Mouse (Mus musculus) lung, postnatal 0 days (tissue): ENCODE results near the gene Wdfy2. TPM values are rescaled to one million over a fixed set of nuclear protein-coding genes. Genes with fewer than 3 reads are reported as not detected.

Source experiments
- ATAC-seq: fragments of 200-750 bp; cut with Nextera tagmentation; 2 replicates; pipeline ENCODE4 v1.8.0; 2017; ENCODE audit warnings: moderate library complexity
- DNase-seq: peaks from one replicate; pipeline ENCODE4 v3.0.0-alpha.2; 2016; ENCODE audit warnings: low spot score
- H3K27ac ChIP-seq: fragments of 300-500 bp; sonication (generic); 2 replicates; pipeline ENCODE4 v1.5.1; 2014; ENCODE audit warnings: antibody characterized with exemption, mild to moderate bottlenecking, low read length, mixed read lengths
- H3K27me3 ChIP-seq: fragments of 300-500 bp; sonication (generic); replicated peaks from 2 replicates; pipeline ENCODE4 v1.6.1; 2014; ENCODE audit warnings: low read length, mixed read lengths; ENCODE audit not compliant: insufficient read depth
- H3K36me3 ChIP-seq: fragments of 300-500 bp; sonication (generic); 2 replicates; pipeline ENCODE4 v1.6.1; 2014; ENCODE audit warnings: low read length, mixed read lengths; ENCODE audit not compliant: insufficient read depth
- H3K4me1 ChIP-seq: fragments of 300-500 bp; sonication (generic); 2 replicates; pipeline ENCODE4 v1.6.1; 2014; ENCODE audit warnings: antibody characterized with exemption, low read depth, low read length, mixed read lengths; ENCODE audit not compliant: insufficient read depth
- H3K4me2 ChIP-seq: fragments of 300-500 bp; sonication (generic); replicated peaks from 2 replicates; pipeline ENCODE4 v1.6.1; 2014; ENCODE audit warnings: low read depth, mild to moderate bottlenecking, low read length, moderate library complexity, mixed read lengths
- H3K4me3 ChIP-seq: fragments of 300-500 bp; sonication (generic); 2 replicates; pipeline ENCODE4 v1.5.1; 2014; ENCODE audit warnings: low read depth, low read length
- H3K9ac ChIP-seq: fragments of 300-500 bp; sonication (generic); replicated peaks from 2 replicates; pipeline ENCODE4 v1.6.1; 2014; ENCODE audit warnings: low read depth, mild to moderate bottlenecking
- H3K9me3 ChIP-seq: fragments of 300-500 bp; sonication (generic); 2 replicates; pipeline ENCODE4 v1.6.1; 2016; ENCODE audit warnings: low read length, mixed read lengths
- CTCF ChIP-seq: IDR thresholded peaks from 2 replicates; pipeline ENCODE4 v1.5.1; 2016; ENCODE audit warnings: antibody characterized with exemption, mild to moderate bottlenecking
- EP300 ChIP-seq: IDR thresholded peaks from 2 replicates; pipeline ENCODE4 v1.6.1; 2016; ENCODE audit warnings: antibody characterized with exemption, mild to moderate bottlenecking, control low read depth
- WGBS: fragments of 180-500 bp; shearing (Covaris S2); extraction: QIAGEN DNeasy Blood & Tissue Kit; methylation state at CpG from one replicate; pipeline ENCODE4 v1.1.7; 2014; 5-methylcytosine and 5-hydroxymethylcytosine counted together
- polyA plus RNA-seq: library from polyadenylated mRNA; unstranded; fragments of >200 nt; fragmentation: Nextera tagmentation; extraction: Ambion mirVana; gene quantifications from 2 replicates; pipeline ENCODE4 v1.2.1, GENCODE M21; 2015

Gene Wdfy2
- polyA plus RNA-seq, 1 experiment from 2014 or later = 3.5 TPM

DNA sequence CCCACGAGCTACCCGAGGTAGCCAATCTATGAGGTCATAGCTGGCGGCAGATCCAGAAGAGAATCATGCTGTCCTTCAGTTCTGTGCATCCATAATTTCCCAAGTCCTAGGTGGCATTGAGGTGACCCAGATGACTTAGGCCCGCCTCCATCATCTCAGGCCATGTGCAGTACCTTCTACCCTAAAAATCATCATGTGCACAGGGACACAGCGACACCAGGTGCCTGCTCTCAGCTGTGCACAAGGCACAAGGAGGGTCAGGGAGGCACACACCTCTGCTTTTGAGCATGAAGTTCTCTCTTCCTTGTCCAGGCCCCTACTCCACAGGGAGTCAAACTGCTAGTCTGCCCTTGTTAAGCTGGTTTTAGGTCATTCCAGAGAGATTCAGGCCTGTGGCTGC lies 127.9 kb downstream of the Wdfy2 start:
- H3K4me1 ChIP-seq = no peaks in the 10 kb centered on the region; the same call in 1 of the 2 replicates
- no peaks in the 10 kb centered on the region for H3K9me3 ChIP-seq
- TF ChIP-seq CTCF (peak; percentile 45), EP300 (no peak)
- 71% methylated on average over 5 of the region's 5 CpGs for WGBS
- H3K4me2 ChIP-seq = no peak overlapping the region
- DNase-seq (peak; percentile 5), ATAC-seq (no peak)
- no peaks in the 10 kb centered on the region for H3K27me3 ChIP-seq
- no peak overlapping the region for H3K9ac ChIP-seq
- no peak overlapping the region for H3K4me3 ChIP-seq
- no peaks in the 10 kb centered on the region for H3K36me3 ChIP-seq
- H3K27ac ChIP-seq = no peak overlapping the region

DNA sequence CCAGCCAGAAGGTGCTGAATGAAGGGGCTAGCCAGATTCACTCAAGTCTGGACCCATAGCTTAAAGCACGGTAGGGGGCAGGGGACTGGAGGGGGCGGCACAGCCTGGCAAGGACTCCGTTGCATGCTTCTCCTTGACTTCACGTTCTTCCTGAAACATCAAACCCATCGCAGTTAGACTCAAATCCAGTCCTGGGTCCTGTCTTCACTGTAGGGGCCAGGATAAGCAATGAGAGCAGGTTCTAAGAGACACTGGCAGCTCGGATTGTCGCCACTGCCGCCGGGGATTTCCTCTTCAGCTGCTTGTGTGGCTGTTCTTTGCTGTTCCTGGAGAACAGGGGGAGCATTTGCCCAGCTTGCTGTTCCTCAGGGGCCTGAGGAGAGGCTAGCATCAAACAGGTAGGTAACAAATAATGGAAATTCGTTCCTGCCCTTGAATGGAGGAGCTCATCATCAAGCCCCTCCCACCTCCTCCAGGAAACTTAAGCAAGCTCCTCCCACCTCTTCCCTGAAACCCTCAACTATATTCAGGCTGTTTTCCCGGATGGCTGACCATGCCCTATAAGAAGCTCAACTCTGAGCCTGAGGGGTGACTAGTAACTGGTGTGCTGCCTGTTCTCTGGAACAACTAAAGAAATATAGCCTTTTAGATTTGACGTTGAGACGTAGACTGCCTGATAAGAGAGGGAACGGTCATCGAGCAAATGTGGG lies 128.5 kb downstream of the Wdfy2 start:
- no peak overlapping the region for H3K9ac ChIP-seq
- no peaks in the 10 kb centered on the region for H3K36me3 ChIP-seq
- H3K4me3 ChIP-seq = peak overlapping the region; percentile 16; the same call in 1 of the 2 replicates
- H3K27me3 ChIP-seq = no peaks in the 10 kb centered on the region
- ATAC-seq (peak; percentile 55), DNase-seq (peak; percentile 75)
- 16% methylated on average over 15 of the region's 15 CpGs for WGBS
- peak overlapping the region; percentile 49 for H3K4me2 ChIP-seq
- H3K9me3 ChIP-seq = no peaks in the 10 kb centered on the region
- no peak overlapping the region for H3K27ac ChIP-seq
- TF ChIP-seq CTCF (no peak), EP300 (no peak)
- no peaks in the 10 kb centered on the region; the same call in 1 of the 2 replicates for H3K4me1 ChIP-seq

DNA sequence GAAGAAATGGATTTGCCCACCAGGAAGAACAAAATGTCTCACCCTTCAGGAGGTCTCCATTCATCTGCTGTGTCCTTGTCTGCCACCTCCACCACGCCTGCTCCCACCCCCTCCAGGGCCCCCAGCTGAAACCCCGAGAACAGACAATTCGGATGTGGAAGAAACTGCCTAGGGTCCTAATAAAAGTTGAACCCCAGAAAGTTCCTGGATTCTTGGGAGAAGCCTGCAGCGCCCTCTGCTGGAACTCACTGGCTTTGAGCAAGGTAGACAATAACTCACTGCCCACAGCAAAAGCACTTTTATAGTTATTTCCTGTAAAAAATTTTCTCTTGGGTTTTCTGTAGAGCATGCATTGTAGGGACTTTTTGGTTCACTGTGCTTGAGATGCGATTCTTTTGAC lies 137.6 kb downstream of the Wdfy2 start:
- no peak overlapping the region for H3K4me2 ChIP-seq
- no peak overlapping the region for H3K9ac ChIP-seq
- TF ChIP-seq EP300 = no peak
- peak; percentile 73 for TF ChIP-seq CTCF
- DNase-seq (peak; percentile 37), ATAC-seq (no peak)
- no peaks in the 10 kb centered on the region for H3K27me3 ChIP-seq
- no peaks in the 10 kb centered on the region for H3K36me3 ChIP-seq
- H3K9me3 ChIP-seq = no peaks in the 10 kb centered on the region
- 10% methylated on average over 5 of the region's 5 CpGs for WGBS
- H3K27ac ChIP-seq = no peak overlapping the region
- H3K4me3 ChIP-seq = no peak overlapping the region
- no peaks in the 10 kb centered on the region for H3K4me1 ChIP-seq

DNA sequence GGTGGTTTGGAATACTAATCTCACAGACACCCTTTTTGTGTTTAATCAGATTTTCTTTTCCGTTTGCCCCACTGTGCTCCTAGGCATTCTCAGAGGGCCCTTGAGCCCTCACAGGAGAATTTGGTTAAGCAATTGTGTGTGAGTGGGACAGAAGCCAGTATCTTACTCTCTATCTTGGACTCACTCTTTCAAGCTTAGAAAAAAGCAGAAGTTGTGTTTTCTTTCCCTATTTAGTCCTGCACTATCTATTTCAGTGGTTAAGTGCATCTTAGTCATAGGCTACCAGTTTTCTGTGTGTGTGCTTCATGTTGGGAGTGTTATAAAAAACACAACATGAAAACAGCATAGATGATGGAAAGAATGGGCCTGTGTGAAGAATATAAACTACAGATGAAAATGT lies 142.3 kb downstream of the Wdfy2 start:
- 46% methylated on average over 1 of the region's 1 CpGs for WGBS
- no peak overlapping the region for H3K27ac ChIP-seq
- H3K36me3 ChIP-seq = no peaks in the 10 kb centered on the region
- no peak for DNase-seq
- TF ChIP-seq EP300 (no peak), CTCF (no peak)
- no peaks in the 10 kb centered on the region for H3K4me1 ChIP-seq
- no peak for ATAC-seq
- no peaks in the 10 kb centered on the region for H3K27me3 ChIP-seq
- H3K4me3 ChIP-seq = no peak overlapping the region
- H3K4me2 ChIP-seq = no peak overlapping the region
- no peaks in the 10 kb centered on the region for H3K9me3 ChIP-seq
- H3K9ac ChIP-seq = no peak overlapping the region

DNA sequence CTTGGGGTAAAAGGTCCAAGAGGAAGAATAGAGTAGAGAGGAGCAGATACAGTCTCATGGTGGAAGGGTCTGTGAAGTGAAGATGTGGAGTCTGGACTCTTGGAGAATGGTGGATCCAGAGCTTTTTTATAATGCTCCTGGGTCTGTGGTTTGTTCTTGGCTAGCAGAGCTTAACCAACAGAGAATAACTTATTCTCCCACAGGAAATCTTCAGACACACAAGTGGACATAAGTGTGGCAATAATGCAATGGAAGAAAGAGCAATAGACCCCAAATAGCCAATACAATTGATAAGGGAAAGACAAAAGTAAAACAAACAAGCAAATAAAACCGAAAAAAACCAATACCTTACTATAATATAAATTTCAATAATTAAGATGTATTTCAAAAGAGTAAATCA lies 146.9 kb downstream of the Wdfy2 start, which contains the start of gene Defb48:
Gene Defb48 (minus strand): TSS at position 101 of the 400 bp plus-strand sequence.
- Histone ChIP-seq H3K27me3 (no peaks in the 10 kb centered on the region), H3K4me1 (no peaks in the 10 kb centered on the region), H3K27ac (no peak within 1 kb of the TSS), H3K36me3 (no peaks in the 10 kb centered on the region), H3K4me3 (no peak within 1 kb of the TSS), H3K9me3 (no peaks in the 10 kb centered on the region), H3K9ac (no peak within 1 kb of the TSS), H3K4me2 (no peak within 1 kb of the TSS)
- 58% methylated on average over 1 of the region's 1 CpGs for WGBS
- ATAC-seq (no peak), DNase-seq (no peak)
- TF ChIP-seq EP300 (no peak), CTCF (no peak)

DNA sequence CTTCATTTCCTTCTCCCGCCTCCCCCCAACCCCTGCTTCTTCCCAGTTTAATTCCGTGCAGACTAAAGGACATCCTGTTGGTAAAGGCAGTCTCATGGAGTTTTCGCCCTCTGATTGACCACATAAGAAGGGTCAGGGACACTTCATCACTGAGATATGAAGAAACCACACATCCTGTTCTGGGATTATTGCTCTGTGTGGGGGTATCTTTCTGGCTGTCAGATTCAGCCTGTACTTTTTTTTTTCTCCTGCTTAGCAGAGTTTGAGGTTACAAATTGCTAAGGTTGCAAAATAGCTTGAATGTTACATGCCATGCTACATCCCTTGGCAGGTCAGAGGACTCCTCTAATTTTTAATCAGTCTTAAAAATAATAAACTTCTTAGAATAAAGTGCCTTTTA lies 153.8 kb downstream of the Wdfy2 start:
- Histone ChIP-seq H3K36me3 (no peaks in the 10 kb centered on the region), H3K27me3 (no peaks in the 10 kb centered on the region), H3K27ac (no peak overlapping the region), H3K4me3 (no peak overlapping the region), H3K4me1 (no peaks in the 10 kb centered on the region), H3K9ac (no peak overlapping the region), H3K9me3 (no peaks in the 10 kb centered on the region), H3K4me2 (no peak overlapping the region)
- peak; percentile 25 for DNase-seq
- 0 out of 2 replicates have a peak, but pooled peaks have one; percentile 26 for ATAC-seq
- WGBS = 38% methylated on average over 3 of the region's 3 CpGs
- no peak for TF ChIP-seq CTCF
